Mouse (Mus musculus) testis, adult 2 months (tissue): ENCODE data around the gene Arhgap40. TPM values are rescaled to one million over a fixed set of nuclear protein-coding genes. Genes with fewer than 3 reads are reported as not detected.
A peak's percentile ranks its signal among the peaks of the same experiment; 100 is the strongest.

Experiments
- H3K27ac ChIP-seq: fragments of 200-500 bp; 2 replicates; pipeline ENCODE4 v1.5.1; 2012; ENCODE audit warnings: low read depth, low read length; ENCODE audit not compliant: control insufficient read depth, insufficient read depth
- H3K27me3 ChIP-seq: fragments of 200-500 bp; 2 replicates; pipeline ENCODE4 v1.6.1; 2012; ENCODE audit warnings: mild to moderate bottlenecking, low read length, moderate library complexity; ENCODE audit not compliant: control insufficient read depth, insufficient read depth
- H3K36me3 ChIP-seq: fragments of 200-500 bp; 2 replicates; pipeline ENCODE4 v1.6.1; 2012; ENCODE audit warnings: mild to moderate bottlenecking, low read length; ENCODE audit not compliant: control insufficient read depth, insufficient read depth
- H3K4me1 ChIP-seq: fragments of 200-500 bp; 2 replicates; pipeline ENCODE4 v1.6.1; 2012; ENCODE audit warnings: low read length; ENCODE audit not compliant: control insufficient read depth, insufficient read depth
- H3K4me3 ChIP-seq: fragments of 200-500 bp; 2 replicates; pipeline ENCODE4 v1.5.1; 2012; ENCODE audit warnings: low read depth, mild to moderate bottlenecking, low read length, moderate library complexity, mixed read lengths; ENCODE audit not compliant: control insufficient read depth
- CTCF ChIP-seq: fragments of 200-500 bp; IDR thresholded peaks from 2 replicates; pipeline ENCODE4 v1.5.1; 2012; ENCODE audit warnings: low read depth, mild to moderate bottlenecking, inconsistent platforms, low read length, moderate library complexity; ENCODE audit not compliant: control insufficient read depth, insufficient read depth, insufficient replicate concordance
- POLR2A ChIP-seq: fragments of 200-500 bp; IDR thresholded peaks from 2 replicates; pipeline ENCODE4 v1.6.1; 2012; ENCODE audit warnings: low read depth, mild to moderate bottlenecking, inconsistent platforms, low read length, moderate library complexity; ENCODE audit not compliant: control insufficient read depth
- polyA plus RNA-seq: library from polyadenylated mRNA; depleted of rRNA; stranded (reverse); fragments of >200 nt; gene quantifications from 2 replicates; pipeline ENCODE4 v1.2.3, GENCODE M21; 2012; rRNA removed

The Arhgap40 gene
- polyA plus RNA-seq = 1.9 and 2.1 TPM in 2 replicates

- no peaks in the 10 kb centered on the region for H3K27me3 ChIP-seq
- TF ChIP-seq CTCF = no peak
- no peak for TF ChIP-seq POLR2A
- no peak within 1 kb of the TSS for H3K27ac ChIP-seq
- no peaks in the 10 kb centered on the region for H3K4me1 ChIP-seq
- H3K36me3 ChIP-seq = no peaks in the 10 kb centered on the region
- no peak within 1 kb of the TSS for H3K4me3 ChIP-seq
Observed at GRCm38 (mm10) chr2:158512528-158512927, at the start of gene Arhgap40. Gene Arhgap40, plus strand, starts transcription at chr2:158512796.

- TF ChIP-seq CTCF (no peak), POLR2A (no peak)
- no peaks in the 10 kb centered on the region for H3K36me3 ChIP-seq
- H3K4me1 ChIP-seq = no peaks in the 10 kb centered on the region
- no peak overlapping the region for H3K27ac ChIP-seq
- no peaks in the 10 kb centered on the region for H3K27me3 ChIP-seq
- H3K4me3 ChIP-seq = no peak overlapping the region
Observed at GRCm38 (mm10) chr2:158474159-158474558, 38.4 kb upstream of the Arhgap40 start.

GRCm38 (mm10) chr2:158477640-158478039 is 35.0 kb upstream of the Arhgap40 start:
- TF ChIP-seq CTCF (no peak), POLR2A (no peak)
- Histone ChIP-seq H3K27ac (no peak overlapping the region), H3K36me3 (no peaks in the 10 kb centered on the region), H3K4me3 (no peak overlapping the region), H3K27me3 (no peaks in the 10 kb centered on the region), H3K4me1 (no peaks in the 10 kb centered on the region)

- H3K4me3 ChIP-seq = no peak overlapping the region
- no peaks in the 10 kb centered on the region for H3K27me3 ChIP-seq
- no peak for TF ChIP-seq CTCF
- TF ChIP-seq POLR2A = no peak
- no peaks in the 10 kb centered on the region for H3K4me1 ChIP-seq
- no peak overlapping the region for H3K27ac ChIP-seq
- H3K36me3 ChIP-seq = no peaks in the 10 kb centered on the region
Observed at GRCm38 (mm10) chr2:158498457-158498856, 14.1 kb upstream of the Arhgap40 start.

- Histone ChIP-seq H3K4me1 (no peaks in the 10 kb centered on the region), H3K27me3 (no peaks in the 10 kb centered on the region), H3K4me3 (peak within 1 kb of the TSS; percentile 69), H3K27ac (peak within 1 kb of the TSS; percentile 51), H3K36me3 (no peaks in the 10 kb centered on the region)
- TF ChIP-seq CTCF (no peak), POLR2A (peak; percentile 73; the same call in 1 of the 2 replicates)
Observed at GRCm38 (mm10) chr2:158501836-158502812, 10.5 kb upstream of the Arhgap40 start, which contains the start of gene Adig. Gene Adig, plus strand, starts transcription at chr2:158502612.

- Histone ChIP-seq H3K36me3 (no peaks in the 10 kb centered on the region), H3K4me1 (no peaks in the 10 kb centered on the region), H3K27ac (no peak overlapping the region), H3K27me3 (no peaks in the 10 kb centered on the region), H3K4me3 (peak overlapping the region; percentile 68)
- no peak for TF ChIP-seq CTCF
- TF ChIP-seq POLR2A = no peak
Observed at GRCm38 (mm10) chr2:158503226-158503625, 9.4 kb upstream of the Arhgap40 start.

- Histone ChIP-seq H3K36me3 (no peaks in the 10 kb centered on the region), H3K4me1 (no peaks in the 10 kb centered on the region), H3K4me3 (peak overlapping the region; percentile 68), H3K27me3 (no peaks in the 10 kb centered on the region), H3K27ac (no peak overlapping the region)
- no peak for TF ChIP-seq POLR2A
Observed at GRCm38 (mm10) chr2:158503671-158504070, 8.9 kb upstream of the Arhgap40 start.
